Mouse (Mus musculus): Measurements from ENCODE around the gene Bdkrb2.

Gene Bdkrb2

DNA sequence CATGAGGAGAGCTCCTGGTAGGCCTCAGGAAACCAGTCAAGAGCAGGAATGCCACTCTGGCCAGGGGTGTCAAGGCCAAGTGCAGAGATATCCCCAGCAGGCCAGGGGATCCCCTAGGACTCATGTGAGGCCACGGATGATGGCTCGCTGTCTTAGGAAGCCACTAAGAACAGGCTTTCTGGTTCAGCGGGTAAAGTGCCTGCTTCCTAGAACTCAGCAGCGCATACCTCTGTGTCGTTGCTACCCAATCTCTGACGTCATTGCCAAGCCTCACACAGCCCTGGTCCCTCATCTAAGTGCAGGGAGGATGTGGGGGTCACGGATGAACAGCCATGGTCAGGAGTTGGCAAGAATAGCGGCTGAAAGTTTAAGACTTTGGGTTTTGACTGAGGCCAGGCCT is 34.1 kb downstream of the Bdkrb2 start:
- no peak for DNase-seq

GRCm38 (mm10) chr12:105598503-105598902 is 35.5 kb downstream of the Bdkrb2 start:
- DNase-seq, result no peak

DNA sequence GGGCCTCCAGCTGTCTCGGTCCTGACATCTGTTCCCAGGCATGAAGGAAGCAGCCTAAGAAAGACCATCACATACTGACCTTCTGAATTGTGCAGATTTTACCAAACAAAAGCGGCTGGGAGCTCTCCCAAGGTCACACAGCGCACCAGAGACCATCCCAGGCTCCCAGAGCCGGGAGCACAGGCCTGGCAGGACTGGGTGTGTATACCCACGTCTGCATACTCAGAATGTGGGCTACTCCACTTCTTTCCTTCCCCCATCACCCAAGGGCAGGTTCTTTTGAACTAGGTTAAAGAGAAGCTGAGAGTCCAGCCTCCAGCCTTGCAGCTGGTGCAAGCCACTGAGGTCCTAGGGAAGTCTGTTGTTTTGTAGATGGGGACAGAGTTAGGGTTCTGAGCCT is 36.1 kb downstream of the Bdkrb2 start:
- no peak for DNase-seq

GRCm38 (mm10) chr12:105601586-105601985 is 38.6 kb downstream of the Bdkrb2 start:
- DNase-seq, result no peak

DNA sequence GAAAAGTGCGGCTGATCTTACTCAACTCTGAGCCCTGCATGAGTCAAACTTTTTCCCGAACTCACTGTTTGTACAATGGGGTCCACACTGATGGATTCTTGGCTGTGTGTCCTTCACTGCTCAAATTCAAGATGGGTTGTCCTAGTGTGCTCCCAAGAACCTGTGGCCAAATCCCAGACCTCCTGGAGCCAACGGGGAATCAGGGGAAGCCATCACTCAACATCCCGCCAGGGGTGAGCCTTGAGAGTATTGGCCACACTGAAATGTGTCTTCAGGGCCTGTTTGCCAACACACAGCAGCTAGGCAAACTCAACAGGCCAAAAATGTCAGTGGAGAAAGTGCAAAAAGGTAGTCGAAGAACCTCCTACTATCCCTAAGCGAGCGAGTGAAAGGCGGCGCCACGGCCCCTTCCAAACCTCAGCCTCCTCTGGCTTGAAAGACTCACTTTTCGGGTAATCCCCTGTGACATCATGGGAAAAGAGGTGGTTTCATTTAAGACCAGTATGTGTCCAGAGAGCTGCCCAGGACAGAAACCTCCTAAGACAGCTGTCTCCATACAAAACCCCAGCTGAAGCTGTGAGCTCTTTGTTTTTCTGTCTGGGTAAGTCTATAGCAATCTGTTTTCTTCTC is 39.7 kb downstream of the Bdkrb2 start, which contains the start of gene Bdkrb1:
Gene Bdkrb1 (plus strand): TSS at position 505 of the 630 bp plus-strand sequence.
- no peak for DNase-seq

DNA sequence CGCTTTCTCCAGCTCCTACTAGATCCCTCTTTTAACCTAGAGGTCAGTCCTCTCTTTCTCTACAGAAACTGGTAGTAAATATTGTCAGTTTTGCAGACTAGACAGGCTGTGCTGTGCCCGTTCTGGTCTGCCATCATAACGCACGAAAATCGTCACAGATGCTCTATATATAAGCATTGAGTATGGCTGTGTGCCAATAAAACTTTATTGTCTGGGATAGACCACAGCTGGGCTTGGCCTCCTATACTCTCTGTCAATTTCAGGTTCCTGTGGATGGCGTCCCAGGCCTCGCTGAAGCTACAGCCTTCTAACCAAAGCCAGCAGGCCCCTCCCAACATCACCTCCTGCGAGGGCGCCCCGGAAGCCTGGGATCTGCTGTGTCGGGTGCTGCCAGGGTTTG is 40.9 kb downstream of the Bdkrb2 start:
- no peak for DNase-seq

DNA sequence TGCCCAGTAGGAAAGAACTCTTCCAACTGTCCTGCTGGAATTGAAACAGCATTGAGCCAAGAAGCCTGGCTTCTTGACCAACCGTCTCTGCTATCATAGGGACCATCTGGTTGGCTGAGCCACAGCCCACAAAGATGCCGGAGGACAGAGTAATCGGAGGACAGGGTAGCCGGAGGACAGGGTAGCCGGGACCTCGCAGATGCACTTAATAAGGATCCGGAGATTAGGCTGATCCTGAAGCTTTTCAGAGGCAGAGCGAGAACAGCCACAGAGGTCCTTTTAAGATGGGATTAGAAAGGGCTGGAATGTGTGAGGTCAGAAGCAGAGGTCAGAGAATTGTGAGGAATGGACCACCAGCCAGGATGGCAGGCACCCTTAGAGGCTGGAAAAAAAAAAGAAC is 42.2 kb downstream of the Bdkrb2 start:
- DNase-seq, result no peak

GRCm38 (mm10) chr12:105606881-105607280 is 43.9 kb downstream of the Bdkrb2 start:
- DNase-seq, result no peak

DNA sequence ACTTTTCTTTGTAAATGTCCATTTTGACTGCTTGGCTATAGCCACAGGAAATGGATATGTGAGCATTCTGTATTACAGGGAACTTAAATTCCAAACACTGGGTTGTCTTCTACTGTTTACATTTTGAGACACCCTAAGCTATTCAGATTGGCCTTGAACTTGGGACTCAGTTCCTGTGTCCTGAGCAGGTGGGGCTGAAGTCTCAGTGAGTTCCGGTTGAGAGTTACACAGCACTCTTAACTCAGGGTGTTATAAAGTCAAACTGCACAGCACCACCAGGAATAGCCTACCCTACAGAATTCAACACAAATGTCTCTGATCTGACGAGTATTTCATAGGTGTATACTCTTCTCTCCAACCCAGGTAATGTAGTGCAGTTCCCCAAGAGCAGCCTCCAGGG is 48.0 kb downstream of the Bdkrb2 start:
- DNase-seq, result no peak

DNA sequence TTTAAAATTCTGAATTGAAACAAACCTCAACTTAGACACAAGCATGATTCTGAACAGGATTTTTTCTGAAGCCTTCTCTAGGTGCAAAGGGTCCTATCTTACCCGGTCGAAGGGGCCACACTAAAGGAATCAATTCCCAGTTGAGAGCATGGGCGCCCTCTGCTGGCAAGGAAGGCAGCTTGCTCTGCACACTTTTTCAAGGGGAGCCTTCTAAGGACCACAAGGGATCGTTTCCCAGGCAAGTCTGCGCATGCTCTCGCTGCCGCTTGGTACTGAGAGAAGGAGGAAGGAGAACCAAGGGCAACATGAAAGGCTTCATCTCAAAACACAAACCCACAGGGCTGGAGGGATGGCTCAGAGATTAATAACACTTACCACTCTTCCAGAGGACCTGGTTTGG is 48.7 kb downstream of the Bdkrb2 start:
- peak; percentile 42 for DNase-seq

- DNase-seq, result no peak
These were observed 50.5 kb downstream of the Bdkrb2 start for GRCm38 (mm10) chr12:105613559-105613958.

- DNase-seq, result no peak
These were observed 59.0 kb downstream of the Bdkrb2 start for GRCm38 (mm10) chr12:105622048-105622447.

- DNase-seq, result no peak
These were observed 60.0 kb downstream of the Bdkrb2 start for GRCm38 (mm10) chr12:105622981-105623539.

- DNase-seq, result no peak
These were observed 62.8 kb downstream of the Bdkrb2 start for GRCm38 (mm10) chr12:105625798-105626197.

DNA sequence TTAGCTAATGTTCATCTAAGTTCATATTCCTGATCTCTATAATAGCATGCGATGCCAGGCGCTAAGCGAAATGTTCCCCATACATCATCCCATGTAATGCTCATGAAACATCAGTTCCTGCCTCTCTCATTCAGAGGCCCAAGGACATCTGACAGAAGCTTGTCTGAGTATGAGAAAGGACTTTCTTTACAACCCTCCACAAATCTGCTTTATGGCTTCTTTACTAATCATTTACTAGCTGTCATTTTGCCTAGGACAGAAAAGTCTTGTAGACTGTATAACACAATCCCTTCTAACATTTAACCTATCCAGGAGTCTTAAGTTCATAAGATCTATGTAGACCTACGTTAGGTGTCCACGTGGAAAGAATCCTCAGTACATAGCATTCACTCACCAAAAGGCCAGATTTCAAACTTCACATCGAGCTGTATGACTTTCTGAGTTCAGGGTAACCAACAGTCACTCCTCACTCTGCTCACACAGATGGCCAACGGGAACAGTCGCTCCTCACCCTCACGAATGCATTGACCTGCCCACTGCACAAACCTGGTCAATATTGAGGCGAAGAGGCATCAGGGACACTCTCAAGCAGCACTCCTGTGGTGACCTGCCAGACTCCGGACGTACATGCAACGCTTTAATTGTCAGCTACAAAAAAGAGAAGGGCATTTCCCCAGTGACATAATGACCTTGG is 71.5 kb downstream of the Bdkrb2 start:
- DNase-seq, result no peak

GRCm38 (mm10) chr12:105636551-105636950 is 73.5 kb downstream of the Bdkrb2 start:
- no peak for DNase-seq

GRCm38 (mm10) chr12:105637554-105637953 is 74.5 kb downstream of the Bdkrb2 start:
- no peak for DNase-seq

DNA sequence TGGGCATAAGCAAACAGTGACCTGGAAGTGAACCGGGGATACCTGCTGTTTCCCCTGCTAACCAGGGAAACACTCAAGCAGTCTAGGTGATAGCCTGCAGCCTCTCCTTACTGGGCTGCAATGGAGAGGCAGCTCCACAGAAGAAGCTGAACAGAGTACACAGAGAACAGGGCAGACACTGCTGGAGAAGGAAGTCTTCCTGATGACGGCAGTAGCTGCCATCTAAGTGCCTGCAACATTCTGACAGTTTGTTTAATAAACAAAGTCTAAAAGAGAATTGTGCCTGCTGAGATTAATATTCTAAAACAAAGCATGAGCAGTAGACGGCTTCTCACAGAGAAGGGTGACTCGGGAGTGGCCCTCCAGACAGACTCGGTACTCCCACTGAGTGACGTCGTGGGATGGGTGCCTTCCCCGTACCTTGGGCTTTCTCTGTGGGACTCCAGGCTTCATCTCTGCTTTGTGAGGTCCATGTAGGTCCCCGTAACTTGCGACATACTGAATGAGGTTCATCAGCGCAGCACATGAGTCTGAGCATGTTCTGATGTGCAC is 79.8 kb downstream of the Bdkrb2 start:
- DNase-seq, result no peak

Data from thymus, postnatal 14 days (tissue).